Mouse (Mus musculus) midbrain, embryonic 11.5 days (tissue): ENCODE measurements around the gene Abhd13. TPM values are rescaled to one million over a fixed set of nuclear protein-coding genes. Genes with fewer than 3 reads are reported as not detected.

Source experiments
- ATAC-seq: fragments of 200-750 bp; cut with Nextera tagmentation; 2 replicates; pipeline ENCODE4 v1.8.0; 2017; ENCODE audit warnings: moderate TSS enrichment, moderate library complexity; ENCODE audit not compliant: low FRiP score
- DNase-seq: peaks from one replicate; pipeline ENCODE4 v3.0.0; 2015; ENCODE audit warnings: low spot score; ENCODE audit errors: missing footprints
- H3K27ac ChIP-seq: fragments of 300-500 bp; sonication (generic); 2 replicates; pipeline ENCODE4 v1.5.1; 2014; ENCODE audit warnings: low read depth, low read length
- H3K27me3 ChIP-seq: fragments of 300-500 bp; sonication (generic); 2 replicates; pipeline ENCODE4 v1.6.1; 2014; ENCODE audit warnings: mild to moderate bottlenecking, low read length, moderate library complexity, mixed read lengths; ENCODE audit not compliant: control insufficient read depth, insufficient read depth
- H3K36me3 ChIP-seq: fragments of 300-500 bp; sonication (generic); 2 replicates; pipeline ENCODE4 v1.6.1; 2014; ENCODE audit warnings: mild to moderate bottlenecking, low read length, moderate library complexity, mixed read lengths; ENCODE audit not compliant: control insufficient read depth, insufficient read depth
- H3K4me1 ChIP-seq: fragments of 300-500 bp; sonication (generic); 2 replicates; pipeline ENCODE4 v1.6.1; 2014; ENCODE audit warnings: low read length; ENCODE audit not compliant: control insufficient read depth, insufficient read depth
- H3K4me2 ChIP-seq: fragments of 300-500 bp; sonication (generic); 2 replicates; pipeline ENCODE4 v1.6.1; 2014; ENCODE audit warnings: mild to moderate bottlenecking, moderate library complexity
- H3K4me3 ChIP-seq: fragments of 300-500 bp; sonication (generic); 2 replicates; pipeline ENCODE4 v1.5.1; 2014; ENCODE audit warnings: low read depth, low read length
- H3K9ac ChIP-seq: fragments of 300-500 bp; sonication (generic); 2 replicates; pipeline ENCODE4 v1.6.1; 2014; ENCODE audit warnings: low read length
- H3K9me3 ChIP-seq: fragments of 300-500 bp; sonication (generic); 2 replicates; pipeline ENCODE4 v1.6.1; 2016; ENCODE audit warnings: low read length; ENCODE audit not compliant: control insufficient read depth
- WGBS: fragments of 180-500 bp; shearing (Covaris S2); extraction: QIAGEN DNeasy Blood & Tissue Kit; methylation state at CpG from one replicate; pipeline ENCODE4 v1.1.7; 2014; 5-methylcytosine and 5-hydroxymethylcytosine counted together
- polyA plus RNA-seq: library from polyadenylated mRNA; unstranded; fragments of >200 nt; fragmentation: Nextera tagmentation; extraction: Ambion mirVana; gene quantifications from 2 replicates; pipeline ENCODE4 v1.2.1, GENCODE M21; 2014

Gene Abhd13
- polyA plus RNA-seq: 22.8 and 22.9 TPM in 2 replicates

- Histone ChIP-seq H3K9me3 (no peaks in the 10 kb centered on the region), H3K4me3 (peak within 1 kb of the TSS; percentile 91), H3K4me1 (peaks cover 19% of the 10 kb centered on the region), H3K4me2 (peak within 1 kb of the TSS; percentile 65), H3K27ac (peak within 1 kb of the TSS; percentile 75), H3K9ac (peak within 1 kb of the TSS; percentile 92), H3K27me3 (no peaks in the 10 kb centered on the region), H3K36me3 (peaks cover 3% of the 10 kb centered on the region; the same call in 1 of the 2 replicates)
- ATAC-seq (peak; percentile 63), DNase-seq (peak; percentile 100)
- WGBS: under 1% methylated on average over 67 of the region's 68 CpGs
These were observed at the start of gene Abhd13, which contains the start of gene Lig4 for GRCm38 (mm10) chr8:9977573-9978314. TSS of gene Abhd13 (plus strand) at chr8:9977707. TSS of gene Lig4 (minus strand) at chr8:9977686.

GRCm38 (mm10) chr8:9929746-9930445 lies 47.6 kb upstream of the Abhd13 start:
- ATAC-seq (no peak), DNase-seq (no peak)
- Histone ChIP-seq H3K4me3 (no peak overlapping the region), H3K36me3 (no peaks in the 10 kb centered on the region), H3K4me1 (no peaks in the 10 kb centered on the region), H3K9me3 (no peaks in the 10 kb centered on the region), H3K27ac (no peak overlapping the region), H3K4me2 (no peak overlapping the region), H3K27me3 (no peaks in the 10 kb centered on the region), H3K9ac (no peak overlapping the region)
- 82% methylated on average over 14 of the region's 14 CpGs for WGBS

- Histone ChIP-seq H3K9ac (no peak overlapping the region), H3K27me3 (no peaks in the 10 kb centered on the region), H3K27ac (no peak overlapping the region), H3K4me1 (no peaks in the 10 kb centered on the region), H3K9me3 (no peaks in the 10 kb centered on the region), H3K4me3 (no peak overlapping the region), H3K36me3 (no peaks in the 10 kb centered on the region), H3K4me2 (no peak overlapping the region)
- DNase-seq (no peak), ATAC-seq (no peak)
These were observed 44.8 kb upstream of the Abhd13 start for GRCm38 (mm10) chr8:9932711-9933110.

GRCm38 (mm10) chr8:9934891-9935565 lies 42.5 kb upstream of the Abhd13 start:
- DNase-seq (peak; percentile 93), ATAC-seq (peak; percentile 50; the same call in 1 of the 2 replicates)
- WGBS: 40% methylated on average over 10 of the region's 10 CpGs
- Histone ChIP-seq H3K27me3 (no peaks in the 10 kb centered on the region), H3K4me3 (no peak overlapping the region), H3K4me1 (no peaks in the 10 kb centered on the region), H3K27ac (no peak overlapping the region), H3K9ac (no peak overlapping the region), H3K4me2 (no peak overlapping the region), H3K9me3 (no peaks in the 10 kb centered on the region), H3K36me3 (no peaks in the 10 kb centered on the region)

- Histone ChIP-seq H3K27me3 (no peaks in the 10 kb centered on the region), H3K4me3 (no peak overlapping the region), H3K9ac (no peak overlapping the region), H3K4me2 (no peak overlapping the region), H3K9me3 (no peaks in the 10 kb centered on the region), H3K4me1 (no peaks in the 10 kb centered on the region), H3K27ac (no peak overlapping the region), H3K36me3 (no peaks in the 10 kb centered on the region)
- DNase-seq (no peak), ATAC-seq (no peak)
- WGBS: 73% methylated on average over 7 of the region's 7 CpGs
These were observed 41.9 kb upstream of the Abhd13 start for GRCm38 (mm10) chr8:9935574-9935973.

GRCm38 (mm10) chr8:9949134-9949890 lies 28.2 kb upstream of the Abhd13 start:
- DNase-seq: no peak
- 72% methylated on average over 10 of the region's 10 CpGs for WGBS
- Histone ChIP-seq H3K4me2 (no peak overlapping the region), H3K9me3 (no peaks in the 10 kb centered on the region), H3K27me3 (no peaks in the 10 kb centered on the region), H3K9ac (no peak overlapping the region), H3K4me1 (no peaks in the 10 kb centered on the region), H3K36me3 (no peaks in the 10 kb centered on the region), H3K4me3 (no peak overlapping the region), H3K27ac (no peak overlapping the region)
- no peak for ATAC-seq

GRCm38 (mm10) chr8:9958338-9958737 lies 19.2 kb upstream of the Abhd13 start:
- no peaks in the 10 kb centered on the region for H3K9me3 ChIP-seq
- ATAC-seq (no peak), DNase-seq (no peak)
- H3K4me2 ChIP-seq: no peak overlapping the region
- no peaks in the 10 kb centered on the region for H3K27me3 ChIP-seq
- no peak overlapping the region for H3K4me3 ChIP-seq
- WGBS: 74% methylated on average over 4 of the region's 4 CpGs
- no peak overlapping the region for H3K9ac ChIP-seq
- H3K36me3 ChIP-seq: no peaks in the 10 kb centered on the region
- H3K27ac ChIP-seq: no peak overlapping the region
- no peaks in the 10 kb centered on the region for H3K4me1 ChIP-seq

GRCm38 (mm10) chr8:9959919-9960318 lies 17.6 kb upstream of the Abhd13 start:
- ATAC-seq (no peak), DNase-seq (no peak)
- H3K9me3 ChIP-seq: no peaks in the 10 kb centered on the region
- WGBS: 92% methylated on average over 2 of the region's 2 CpGs
- no peak overlapping the region for H3K9ac ChIP-seq
- H3K27me3 ChIP-seq: no peaks in the 10 kb centered on the region
- H3K4me2 ChIP-seq: no peak overlapping the region
- H3K4me3 ChIP-seq: no peak overlapping the region
- H3K36me3 ChIP-seq: no peaks in the 10 kb centered on the region
- H3K4me1 ChIP-seq: no peaks in the 10 kb centered on the region
- H3K27ac ChIP-seq: no peak overlapping the region
